Mouse (Mus musculus) stomach, postnatal 0 days (tissue): ENCODE data around the gene Mtg1.

Experiments
- CTCF ChIP-seq: IDR thresholded peaks from 2 replicates; pipeline ENCODE4 v1.5.1; 2016; ENCODE audit warnings: antibody characterized with exemption, low read depth, mild to moderate bottlenecking, moderate library complexity
- EP300 ChIP-seq: optimal IDR thresholded peaks from 2 replicates; pipeline ENCODE3; 2016; ENCODE audit warnings: antibody characterized with exemption

DNA sequence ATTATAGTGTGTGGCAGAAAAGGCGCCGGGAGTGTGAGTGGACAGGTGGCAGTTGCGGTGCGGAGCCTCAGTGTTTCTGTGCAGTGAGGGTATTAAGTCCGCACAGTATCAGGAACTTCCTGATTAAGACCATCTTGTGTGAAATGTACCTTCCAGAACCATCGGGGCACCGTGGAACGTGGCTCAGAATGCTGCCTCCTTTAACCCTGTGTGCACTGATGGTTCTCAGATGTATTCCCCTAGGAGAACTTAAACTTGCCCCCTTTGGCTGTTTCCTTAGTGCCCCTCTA, 602 bp downstream of the Mtg1 start:
- TF ChIP-seq CTCF (no peak), EP300 (no peak)
